Mouse (Mus musculus) forebrain, embryonic 14.5 days (tissue): ENCODE measurements at regions not wholly inside any gene's neighbourhood (a gene's known extent, or its start where the extent isn't known, plus 50 kb on each side); places are given as distances from the start of the nearest gene placed in this dataset.
A peak's percentile ranks its signal among the peaks of the same experiment; 100 is the strongest.

Experiments used
- ATAC-seq: fragments of 200-750 bp; cut with Nextera tagmentation; 2 replicates; pipeline ENCODE4 v1.8.0; 2017; ENCODE audit warnings: mild to moderate bottlenecking, moderate library complexity
- DNase-seq: peaks from one replicate; pipeline ENCODE4 v3.0.0-alpha.2; 2015; ENCODE audit warnings: low spot score
- H3K27ac ChIP-seq: fragments of 300-500 bp; sonication (generic); 2 replicates; pipeline ENCODE4 v1.5.1; 2014; ENCODE audit warnings: low read depth, mild to moderate bottlenecking, control low read depth, low read length, moderate library complexity
- H3K27me3 ChIP-seq: fragments of 300-500 bp; sonication (generic); replicated peaks from 2 replicates; pipeline ENCODE4 v1.6.1; 2014; ENCODE audit warnings: low read length, control low read depth, mixed read lengths; ENCODE audit not compliant: control insufficient read depth, insufficient read depth
- H3K36me3 ChIP-seq: fragments of 300-500 bp; sonication (generic); 2 replicates; pipeline ENCODE4 v1.6.1; 2014; ENCODE audit warnings: low read length, control low read depth; ENCODE audit not compliant: control insufficient read depth, insufficient read depth
- H3K4me1 ChIP-seq: fragments of 300-500 bp; sonication (generic); 2 replicates; pipeline ENCODE4 v1.6.1; 2014; ENCODE audit warnings: antibody characterized with exemption, low read length, control low read depth; ENCODE audit not compliant: control insufficient read depth, insufficient read depth
- H3K4me2 ChIP-seq: fragments of 300-500 bp; sonication (generic); 2 replicates; pipeline ENCODE4 v1.6.1; 2014; ENCODE audit warnings: mild to moderate bottlenecking, control low read depth, low read length
- H3K4me3 ChIP-seq: fragments of 300-500 bp; sonication (generic); 2 replicates; pipeline ENCODE4 v1.5.1; 2014; ENCODE audit warnings: low read depth, low read length, control low read depth
- H3K9ac ChIP-seq: fragments of 300-500 bp; sonication (generic); 2 replicates; pipeline ENCODE4 v1.6.1; 2014; ENCODE audit warnings: mild to moderate bottlenecking, low read length, control low read depth, moderate library complexity
- H3K9me3 ChIP-seq: fragments of 300-500 bp; sonication (generic); replicated peaks from 2 replicates; pipeline ENCODE4 v1.6.1; 2016; ENCODE audit warnings: low read length, control low read depth, mixed read lengths; ENCODE audit not compliant: control insufficient read depth
- WGBS: fragments of 180-500 bp; shearing (Covaris S2); extraction: QIAGEN DNeasy Blood & Tissue Kit; methylation state at CpG from one replicate; pipeline ENCODE4 v1.1.7; 2014; 5-methylcytosine and 5-hydroxymethylcytosine counted together

DNA sequence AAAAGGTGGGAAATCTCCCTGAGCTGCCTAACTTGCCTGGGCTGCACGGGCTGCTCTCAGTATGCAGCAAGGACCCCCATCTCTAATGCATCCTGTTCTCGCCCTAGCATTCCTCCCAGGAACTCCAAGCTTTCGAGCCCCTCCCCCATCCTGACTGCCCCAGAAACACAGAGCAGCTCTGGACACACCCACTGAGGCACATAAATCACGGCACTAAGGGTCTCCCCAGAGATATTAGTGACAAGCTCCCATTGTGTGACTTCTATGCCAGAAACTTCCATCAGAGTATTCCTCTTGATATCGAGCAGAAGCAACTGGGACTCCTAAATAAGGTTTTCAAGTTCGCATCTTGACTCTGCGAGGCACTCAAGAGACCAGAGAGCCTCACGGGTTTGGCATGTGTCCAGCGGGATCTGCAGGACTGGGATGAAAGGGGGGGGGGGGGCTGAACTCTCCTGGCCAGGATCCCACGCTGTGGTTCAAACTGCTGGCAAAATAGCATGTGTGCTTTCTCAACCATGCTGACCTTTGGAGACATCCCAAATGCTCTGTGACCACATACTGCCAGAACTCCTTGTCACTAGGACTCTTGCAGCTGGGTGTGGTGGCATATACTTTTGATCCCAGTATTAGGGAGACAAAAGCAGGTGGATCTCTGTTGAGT is 212.5 kb downstream of the Rybp start:
- no peak overlapping the region for H3K4me2 ChIP-seq

GRCm38 (mm10) chr6:100072261-100072968 is 214.9 kb downstream of the Rybp start:
- H3K4me3 ChIP-seq = no peak overlapping the region
- H3K27me3 ChIP-seq = no peaks in the 10 kb centered on the region
- 56% methylated on average over 6 of the region's 6 CpGs for WGBS
- no peak overlapping the region for H3K4me2 ChIP-seq
- no peaks in the 10 kb centered on the region for H3K9me3 ChIP-seq
- H3K27ac ChIP-seq = no peak overlapping the region
- H3K4me1 ChIP-seq = peaks cover 11% of the 10 kb centered on the region; the same call in 1 of the 2 replicates
- no peak overlapping the region for H3K9ac ChIP-seq
- DNase-seq = peak; percentile 60
- no peak for ATAC-seq
- H3K36me3 ChIP-seq = no peaks in the 10 kb centered on the region

More for the DNA sequence above, 212.5 kb downstream of the Rybp start:
- peak; percentile 60; the same call in 1 of the 2 replicates for ATAC-seq
- peak; percentile 77 for DNase-seq
- no peak overlapping the region for H3K9ac ChIP-seq
- H3K4me1 ChIP-seq = peaks cover 11% of the 10 kb centered on the region; the same call in 1 of the 2 replicates
- no peaks in the 10 kb centered on the region for H3K9me3 ChIP-seq
- no peaks in the 10 kb centered on the region for H3K27me3 ChIP-seq
- 13% methylated on average over 10 of the region's 10 CpGs for WGBS
- no peak overlapping the region for H3K4me3 ChIP-seq
- H3K27ac ChIP-seq = no peak overlapping the region
- H3K36me3 ChIP-seq = no peaks in the 10 kb centered on the region

DNA sequence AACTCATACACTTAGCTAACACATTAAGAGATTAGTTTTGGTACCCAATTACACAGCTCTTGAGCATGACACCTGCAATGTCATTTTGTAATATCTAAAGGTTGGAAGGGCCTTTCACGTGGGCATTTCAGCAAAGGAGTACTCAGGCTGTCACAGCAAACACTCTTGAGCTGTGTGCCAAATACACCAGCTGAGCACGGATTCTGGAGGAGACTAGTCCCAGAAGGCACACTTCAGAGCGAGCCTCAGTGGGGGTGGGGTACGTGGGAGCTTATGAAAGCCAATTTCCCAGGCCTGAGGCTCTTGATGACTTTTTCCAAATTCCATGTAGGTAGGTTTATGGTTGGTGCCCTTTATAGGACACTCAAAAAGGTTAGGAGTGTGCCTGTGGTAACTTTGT is 218.1 kb downstream of the Rybp start:
- H3K4me3 ChIP-seq = no peak overlapping the region
- H3K9ac ChIP-seq = no peak overlapping the region
- 60% methylated on average over 4 of the region's 4 CpGs for WGBS
- H3K4me2 ChIP-seq = no peak overlapping the region
- ATAC-seq (no peak), DNase-seq (peak; percentile 68)
- no peak overlapping the region for H3K27ac ChIP-seq
- no peaks in the 10 kb centered on the region; the same call in 1 of the 2 replicates for H3K4me1 ChIP-seq
- no peaks in the 10 kb centered on the region for H3K36me3 ChIP-seq
- no peaks in the 10 kb centered on the region for H3K27me3 ChIP-seq
- no peaks in the 10 kb centered on the region for H3K9me3 ChIP-seq

DNA sequence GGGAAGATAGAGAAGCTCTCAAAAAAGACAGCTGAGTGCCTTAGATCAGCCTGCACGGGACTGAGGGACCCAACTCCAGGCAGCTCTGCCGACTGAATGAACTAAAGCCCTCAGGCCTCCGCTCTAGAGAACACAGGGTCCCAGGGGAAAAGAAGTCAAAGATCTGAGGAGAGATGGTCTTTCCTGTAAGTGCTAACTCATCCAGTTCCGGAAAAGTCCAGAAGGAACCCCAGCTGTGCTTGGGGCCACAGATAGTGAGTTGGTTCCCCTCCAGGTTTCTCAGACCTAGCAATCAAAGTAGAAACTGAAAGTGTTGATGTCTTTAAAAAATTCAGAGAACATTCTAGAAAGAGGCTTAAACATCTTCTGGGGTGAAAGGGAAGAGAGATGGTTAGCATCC is 220.0 kb downstream of the Rybp start:
- ATAC-seq (no peak), DNase-seq (no peak)
- WGBS = 89% methylated on average over 4 of the region's 4 CpGs
- no peak overlapping the region for H3K9ac ChIP-seq
- no peaks in the 10 kb centered on the region; the same call in 1 of the 2 replicates for H3K4me1 ChIP-seq
- no peaks in the 10 kb centered on the region for H3K27me3 ChIP-seq
- no peak overlapping the region for H3K4me3 ChIP-seq
- no peak overlapping the region for H3K4me2 ChIP-seq
- H3K36me3 ChIP-seq = no peaks in the 10 kb centered on the region
- no peak overlapping the region for H3K27ac ChIP-seq
- no peaks in the 10 kb centered on the region for H3K9me3 ChIP-seq

GRCm38 (mm10) chr6:100065586-100065985 is 221.7 kb downstream of the Rybp start:
- DNase-seq = no peak
- no peaks in the 10 kb centered on the region for H3K4me1 ChIP-seq

GRCm38 (mm10) chr6:100062961-100063360 is 224.3 kb downstream of the Rybp start:
- whole genome bisulfite sequencing = 93% methylated on average over 8 of the region's 8 CpGs
- no peak overlapping the region for H3K9ac ChIP-seq
- peaks cover 6% of the 10 kb centered on the region; the same call in 1 of the 2 replicates for H3K4me1 ChIP-seq
- no peaks in the 10 kb centered on the region for H3K27me3 ChIP-seq
- ATAC-seq (no peak), DNase-seq (no peak)
- no peak overlapping the region for H3K27ac ChIP-seq
- no peak overlapping the region for H3K4me2 ChIP-seq
- H3K4me3 ChIP-seq = no peak overlapping the region
- no peaks in the 10 kb centered on the region for H3K36me3 ChIP-seq
- no peaks in the 10 kb centered on the region for H3K9me3 ChIP-seq

More at GRCm38 (mm10) chr6:100065586-100065985, 221.7 kb downstream of the Rybp start:
- WGBS = 88% methylated on average over 3 of the region's 3 CpGs
- H3K27me3 ChIP-seq = no peaks in the 10 kb centered on the region
- ATAC-seq = no peak
- H3K9me3 ChIP-seq = no peaks in the 10 kb centered on the region
- H3K4me2 ChIP-seq = no peak overlapping the region
- H3K4me3 ChIP-seq = no peak overlapping the region
- H3K36me3 ChIP-seq = no peaks in the 10 kb centered on the region
- no peak overlapping the region for H3K27ac ChIP-seq
- H3K9ac ChIP-seq = no peak overlapping the region

DNA sequence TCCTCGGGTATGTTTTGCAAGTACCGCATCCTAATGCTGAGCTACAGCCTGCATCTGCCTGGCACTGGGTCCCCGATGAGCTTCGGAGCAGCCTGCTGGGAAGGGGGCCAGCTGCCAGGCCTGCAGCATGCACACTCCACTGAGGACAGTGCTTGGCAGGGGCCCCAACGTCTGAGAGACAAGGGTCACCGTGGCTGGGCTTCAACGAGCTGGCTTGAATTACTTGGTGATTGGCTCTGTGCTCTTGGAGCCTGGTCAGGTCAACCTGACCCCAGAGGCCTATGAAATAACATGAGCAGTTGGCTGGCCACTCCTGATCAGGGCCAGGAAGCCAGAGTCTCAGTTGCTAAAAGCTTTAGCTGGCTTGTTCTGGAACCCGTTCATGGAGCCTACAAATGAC is 227.5 kb downstream of the Rybp start:
- ATAC-seq (peak; percentile 74), DNase-seq (peak; percentile 70)
- no peak overlapping the region for H3K4me3 ChIP-seq
- no peak overlapping the region for H3K4me2 ChIP-seq
- H3K4me1 ChIP-seq = peaks cover 6% of the 10 kb centered on the region; the same call in 1 of the 2 replicates
- WGBS = 45% methylated on average over 8 of the region's 8 CpGs
- no peak overlapping the region for H3K27ac ChIP-seq
- no peaks in the 10 kb centered on the region for H3K27me3 ChIP-seq
- no peak overlapping the region for H3K9ac ChIP-seq
- no peaks in the 10 kb centered on the region for H3K36me3 ChIP-seq
- H3K9me3 ChIP-seq = no peaks in the 10 kb centered on the region

DNA sequence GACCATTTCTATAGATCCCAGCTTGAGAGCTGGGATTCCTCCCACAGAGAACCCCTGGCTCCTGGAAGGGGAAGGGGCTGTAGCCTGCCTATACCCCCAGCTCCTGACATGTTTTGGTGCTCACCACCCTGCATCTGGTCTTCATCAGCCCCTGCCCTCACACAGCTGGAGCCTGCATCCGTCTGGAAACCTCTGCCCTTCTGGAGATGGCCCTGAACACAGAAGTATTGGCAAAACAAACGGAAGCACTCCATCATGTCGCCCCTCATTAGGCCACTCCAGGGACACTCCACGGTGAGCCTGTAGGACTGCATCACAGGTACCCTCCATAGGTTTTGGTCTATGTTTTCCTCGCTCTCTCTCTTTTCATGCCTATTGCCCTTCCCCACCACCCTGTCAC is 231.3 kb downstream of the Rybp start:
- 79% methylated on average over 5 of the region's 5 CpGs for WGBS
- Histone ChIP-seq H3K4me2 (no peak overlapping the region), H3K9ac (no peak overlapping the region), H3K27ac (no peak overlapping the region), H3K36me3 (no peaks in the 10 kb centered on the region), H3K27me3 (no peaks in the 10 kb centered on the region), H3K4me3 (no peak overlapping the region), H3K4me1 (peaks cover 6% of the 10 kb centered on the region; the same call in 1 of the 2 replicates), H3K9me3 (no peaks in the 10 kb centered on the region)
- ATAC-seq = no peak
- no peak for DNase-seq
